28 mouse cellular contexts compared by ENCODE assay signal in the genomic region with DNA sequence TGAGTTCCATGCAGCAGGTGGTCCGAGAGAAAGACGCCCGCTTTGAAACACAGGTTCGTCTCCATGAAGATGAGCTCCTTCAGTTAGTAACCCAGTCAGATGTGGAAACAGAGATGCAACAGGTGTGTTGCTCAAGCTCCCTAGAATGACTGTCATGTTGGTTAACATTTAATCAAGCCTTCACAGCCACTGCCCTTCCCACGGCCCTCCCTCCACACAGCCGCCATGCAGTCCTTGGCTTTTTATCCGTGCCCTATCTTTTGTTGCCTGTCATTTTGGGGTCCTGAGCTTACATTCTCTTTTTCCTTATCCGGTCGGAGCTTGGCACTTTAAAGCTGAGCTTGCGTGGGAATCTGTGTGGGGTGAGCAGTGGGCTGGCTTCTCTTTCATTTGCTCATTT. TPM values are rescaled to one million over a fixed set of nuclear protein-coding genes. Genes with fewer than 3 reads are reported as not detected.
A peak's percentile ranks its signal among the peaks of the same experiment; 100 is the strongest.
DNase-seq lines count a peak whose midpoint lies in the region; ATAC-seq and TF ChIP-seq lines count a peak whose summit lies in the region.
"Had no signal": no experiment of that assay in that cellular context is flagged by ENCODE, and none has a peak within 500 bp of the region (broad histone marks: within the 10 kb centered on the region; RNA-seq: fewer than 3 reads in every experiment).

No protein-coding gene starts in this region.

- peak; percentile 59 for ATAC-seq in liver, embryonic 13.5 days (ENCODE audit: low read depth)
- ATAC-seq in megakaryocyte, adult 5-6 weeks (ENCODE audit: poor library complexity, severe bottlenecking), result 0 out of 2 replicates have a peak, but pooled peaks have one; percentile 38
- ATAC-seq: forebrain, embryonic 15.5 days; intestine, embryonic 16.5 days had no signal

- H3K4me3 ChIP-seq in kidney, adult 2 months (ENCODE audit: insufficient read depth, low read depth, low read length), result no peak overlapping the region
- H3K4me3 ChIP-seq in limb, embryonic 10.5 days, result no peak overlapping the region
- no peak overlapping the region for H3K4me3 ChIP-seq in liver, embryonic 13.5 days (replicated peaks)
- H3K4me3 ChIP-seq: forebrain, embryonic 15.5 days; hindbrain, embryonic 13.5 days; kidney, embryonic 15.5 days; layer of hippocampus, adult 2 months; limb, embryonic 15.5 days had no signal

- peak; percentile 5 for DNase-seq in kidney, adult 2 months
- no peak for DNase-seq in kidney, postnatal 10 days
- DNase-seq in limb, embryonic 10.5 days (ENCODE audit: low spot score), result peak; percentile 8
- DNase-seq in liver, embryonic 13.5 days, result peak; percentile 42
- DNase-seq in retina, postnatal 1 day, result no peak
- DNase-seq in layer of hippocampus, postnatal 10 days (ENCODE audit: low spot score in 2 of 2), result no peak
- DNase-seq in cerebellum, postnatal 4 days (ENCODE audit: low spot score in 2 of 2), result no peak
- DNase-seq: adrenal gland, adult 8-10 months; cerebellum, adult 11-12 months; cerebellum, postnatal 10 days; gastrocnemius, postnatal 25 days; heart, adult 18-20 months; heart, postnatal 4 days; kidney, postnatal 36 days; left cerebral cortex, postnatal 4 days; lung, postnatal 36 days; midbrain, embryonic 14.5 days; spleen, adult 18-20 months; thymus, postnatal 14 days had no signal

- no peak for TF ChIP-seq POLR2A in kidney, adult 2 months (IDR thresholded peaks at IDR 0.05; ENCODE audit: low read depth, low read length)

- no peak for TF ChIP-seq CTCF in kidney, adult 2 months (conservative IDR thresholded peaks at IDR 0.05; ENCODE audit: insufficient read depth, insufficient read length, low read depth, low read length)

- H3K9me3 ChIP-seq in limb, embryonic 10.5 days (replicated peaks), result no peaks in the 10 kb centered on the region
- no peaks in the 10 kb centered on the region for H3K9me3 ChIP-seq in liver, embryonic 13.5 days (replicated peaks)
- H3K9me3 ChIP-seq: forebrain, embryonic 15.5 days; G1E; hindbrain, embryonic 13.5 days; kidney, embryonic 15.5 days; limb, embryonic 15.5 days had no signal

- peak overlapping the region; percentile 54 for H3K9ac ChIP-seq in liver, embryonic 13.5 days
- H3K9ac ChIP-seq: forebrain, embryonic 15.5 days; hindbrain, embryonic 13.5 days; kidney, embryonic 15.5 days; limb, embryonic 15.5 days had no signal

- H3K36me3 ChIP-seq in kidney, adult 2 months (ENCODE audit: control insufficient read depth, insufficient read depth, low read length), result peaks cover 4% of the 10 kb centered on the region
- H3K36me3 ChIP-seq in limb, embryonic 10.5 days, result peaks cover 83% of the 10 kb centered on the region
- peaks cover 59% of the 10 kb centered on the region for H3K36me3 ChIP-seq in liver, embryonic 13.5 days

- no peaks in the 10 kb centered on the region for H3K27me3 ChIP-seq in kidney, adult 2 months (replicated peaks; ENCODE audit: control insufficient read depth, insufficient read depth, low read length)
- H3K27me3 ChIP-seq in limb, embryonic 10.5 days (ENCODE audit: low read depth, poor library complexity, severe bottlenecking), result no peaks in the 10 kb centered on the region
- H3K27me3 ChIP-seq in liver, embryonic 13.5 days, result no peaks in the 10 kb centered on the region
- H3K27me3 ChIP-seq: forebrain, embryonic 15.5 days; hindbrain, embryonic 13.5 days; kidney, embryonic 15.5 days; limb, embryonic 15.5 days had no signal

- no peaks in the 10 kb centered on the region for H3K4me1 ChIP-seq in kidney, adult 2 months (ENCODE audit: control insufficient read depth, insufficient read depth, low read length)
- H3K4me1 ChIP-seq in limb, embryonic 10.5 days, result no peaks in the 10 kb centered on the region
- peaks cover 68% of the 10 kb centered on the region for H3K4me1 ChIP-seq in liver, embryonic 13.5 days (replicated peaks)
- H3K4me1 ChIP-seq: forebrain, embryonic 15.5 days; hindbrain, embryonic 13.5 days; kidney, embryonic 15.5 days; limb, embryonic 15.5 days had no signal

- 70% methylated on average over 10 of the region's 10 CpGs for WGBS in kidney, adult 2 months
- 95% methylated on average over 10 of the region's 10 CpGs for WGBS in limb, embryonic 10.5 days
- 56% methylated on average over 10 of the region's 10 CpGs for WGBS in liver, embryonic 13.5 days (ENCODE audit: insufficient replicate concordance)

- peak overlapping the region; percentile 48 for H3K4me2 ChIP-seq in liver, embryonic 13.5 days
- H3K4me2 ChIP-seq: forebrain, embryonic 15.5 days; heart, embryonic 11.5 days; hindbrain, embryonic 13.5 days; kidney, embryonic 15.5 days; limb, embryonic 15.5 days had no signal

- H3K27ac ChIP-seq in kidney, adult 2 months (ENCODE audit: insufficient read depth, low read depth, low read length), result no peak overlapping the region
- no peak overlapping the region for H3K27ac ChIP-seq in limb, embryonic 10.5 days
- peak overlapping the region; percentile 93 for H3K27ac ChIP-seq in liver, embryonic 13.5 days
- H3K27ac ChIP-seq: forebrain, embryonic 15.5 days; hindbrain, embryonic 13.5 days; kidney, embryonic 15.5 days; layer of hippocampus, adult 2 months; limb, embryonic 15.5 days had no signal

RNA-seq across cellular contexts. Expression of gene Golgb1, which starts 18.4 kb away (rescaled TPM):
- polyA plus RNA-seq in kidney, adult 2 months (2012; rRNA removed), result 36.2 and 48.8 TPM in 2 replicates
- 59.4 and 72.0 TPM in 2 replicates for polyA plus RNA-seq in limb, embryonic 10.5 days (2016; fragmentation: Nextera tagmentation; extraction: Ambion mirVana)
- polyA plus RNA-seq in liver, embryonic 13.5 days (2015; fragmentation: Nextera tagmentation; extraction: Ambion mirVana), result 30.7 and 31.0 TPM in 2 replicates
- 7.9 and 13.2 TPM in 2 replicates for total RNA-seq in megakaryocyte, adult 5-6 weeks (2015)
- 25.9 and 35.8 TPM in 2 replicates for total RNA-seq in megakaryocyte, adult 5-6 weeks (2017)
- total RNA-seq in layer of hippocampus, postnatal 10 days (2021), result 10 to 100 TPM; 59.3 to 62.9 TPM

RNA-seq across cellular contexts. Expression of gene Eaf2, which starts 18.5 kb away (rescaled TPM):
- polyA plus RNA-seq in kidney, adult 2 months (2012; rRNA removed), result 7.3 and 10.4 TPM in 2 replicates
- 1.1 and 1.7 TPM in 2 replicates for polyA plus RNA-seq in limb, embryonic 10.5 days (2016; fragmentation: Nextera tagmentation; extraction: Ambion mirVana)
- polyA plus RNA-seq in liver, embryonic 13.5 days (2015; fragmentation: Nextera tagmentation; extraction: Ambion mirVana), result 0.41 and 0.59 TPM in 2 replicates
- total RNA-seq in megakaryocyte, adult 5-6 weeks (2015), result 0.29 and 0.75 TPM in 2 replicates
- total RNA-seq in megakaryocyte, adult 5-6 weeks (2017), result 0.57 and 2.6 TPM in 2 replicates
- total RNA-seq in layer of hippocampus, postnatal 10 days (2021), result 1 to 10 TPM in 1 of 2 experiments, under 1 TPM in 1; 0.54 to 1.2 TPM

RNA-seq across cellular contexts. Expression of gene Hcls1, which starts 41.5 kb away (rescaled TPM):
- 5.8 and 10.9 TPM in 2 replicates for polyA plus RNA-seq in kidney, adult 2 months (2012; rRNA removed)
- 2.0 and 2.3 TPM in 2 replicates for polyA plus RNA-seq in limb, embryonic 10.5 days (2016; fragmentation: Nextera tagmentation; extraction: Ambion mirVana)
- 12.3 and 12.6 TPM in 2 replicates for polyA plus RNA-seq in liver, embryonic 13.5 days (2015; fragmentation: Nextera tagmentation; extraction: Ambion mirVana)
- total RNA-seq in megakaryocyte, adult 5-6 weeks (2015), result 53.0 and 69.8 TPM in 2 replicates
- total RNA-seq in megakaryocyte, adult 5-6 weeks (2017), result 404 and 424 TPM in 2 replicates
- 1 to 10 TPM; 4.3 to 5.8 TPM for total RNA-seq in layer of hippocampus, postnatal 10 days (2021)

Comparison
In these comparisons a context has a peak if more than half of its experiments do, and no peak if none do; other contexts are left out.
1. DNase-seq: peak in kidney, adult 2 months (single experiment), limb, embryonic 10.5 days (single experiment) and liver, embryonic 13.5 days (single experiment); none in kidney, postnatal 10 days (single experiment), retina, postnatal 1 day (single experiment), layer of hippocampus, postnatal 10 days (0 of 2) and cerebellum, postnatal 4 days (0 of 2).